12 mouse cellular contexts compared by ENCODE assay signal in the genomic region with DNA sequence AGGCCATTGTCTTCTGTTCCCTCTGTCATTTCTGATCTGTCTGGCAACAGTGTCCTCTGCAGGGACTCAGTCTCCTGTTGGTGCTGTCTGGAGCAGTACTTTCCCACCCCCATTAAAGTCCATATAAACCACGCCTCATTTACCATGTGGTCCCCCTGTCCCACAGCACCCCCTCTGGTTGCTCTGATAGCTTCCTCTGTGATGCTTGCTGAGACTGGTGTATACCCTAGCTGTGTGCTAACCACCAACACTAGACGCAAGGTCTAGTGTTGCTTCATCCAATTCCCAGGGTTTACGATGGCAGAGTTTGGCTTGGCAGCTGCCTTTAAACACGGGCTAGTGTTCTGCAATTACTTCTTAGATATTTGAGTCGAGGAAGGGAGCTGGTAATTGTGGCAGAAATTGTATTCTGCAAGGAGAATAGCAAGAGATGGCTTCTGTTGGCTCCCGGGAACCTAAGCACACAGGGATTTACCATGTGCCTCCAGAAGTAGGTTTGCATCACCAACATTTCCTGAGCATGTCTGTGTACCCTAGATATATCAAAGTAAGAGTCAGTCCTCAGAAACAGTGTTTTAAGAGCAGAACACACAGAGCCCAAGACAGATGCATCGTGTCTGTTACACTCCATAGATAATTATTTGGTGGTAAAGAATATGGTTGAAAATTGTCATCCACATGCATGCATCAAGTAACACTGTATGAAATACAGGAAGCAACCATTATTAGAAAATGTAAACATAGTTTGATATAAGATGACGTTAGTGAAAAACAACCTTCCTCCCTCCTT.
A peak's percentile ranks its signal among the peaks of the same experiment; 100 is the strongest.
DNase-seq lines count a peak whose midpoint lies in the region; ATAC-seq and TF ChIP-seq lines count a peak whose summit lies in the region.
"Had no signal": no experiment of that assay in that cellular context is flagged by ENCODE, and none has a peak within 500 bp of the region (broad histone marks: within the 10 kb centered on the region; RNA-seq: fewer than 3 reads in every experiment).

No protein-coding gene starts in this region.

- no peaks in the 10 kb centered on the region for H3K36me3 ChIP-seq in liver, postnatal 0 days (replicated peaks; ENCODE audit: insufficient read depth, low read length)
- peaks cover 24% of the 10 kb centered on the region for H3K36me3 ChIP-seq in liver, embryonic 12.5 days
- no peaks in the 10 kb centered on the region for H3K36me3 ChIP-seq in stomach, postnatal 0 days (ENCODE audit: control insufficient read depth, insufficient read depth, low read length)
- H3K36me3 ChIP-seq: hindbrain, embryonic 13.5 days; limb, embryonic 15.5 days had no signal

- peak; percentile 50 for TF ChIP-seq CTCF in liver, postnatal 0 days (IDR thresholded peaks at IDR 0.05; ENCODE audit: low read depth)
- TF ChIP-seq CTCF in stomach, postnatal 0 days (IDR thresholded peaks at IDR 0.05; ENCODE audit: low read depth) = peak; percentile 42

- H3K9ac ChIP-seq in liver, postnatal 0 days (replicated peaks) = no peak overlapping the region
- H3K9ac ChIP-seq in liver, embryonic 12.5 days = no peak overlapping the region
- H3K9ac ChIP-seq in stomach, postnatal 0 days (ENCODE audit: low read length) = no peak overlapping the region
- H3K9ac ChIP-seq: hindbrain, embryonic 13.5 days; limb, embryonic 15.5 days had no signal

- peak; percentile 18 to 19 for DNase-seq in cerebellum, postnatal 10 days
- DNase-seq in cerebellum, adult 11-12 months = no peak
- DNase-seq in liver, postnatal 0 days = no peak
- DNase-seq in stomach, postnatal 0 days (ENCODE audit: low spot score) = no peak
- no peak for DNase-seq in yolk sac, embryonic 10.5 days (ENCODE audit: low spot score)
- DNase-seq in left cerebral cortex, postnatal 36 days (ENCODE audit: low spot score in 2 of 2) = no peak
- DNase-seq: midbrain, embryonic 14.5 days had no signal

- H3K27me3 ChIP-seq in liver, postnatal 0 days (ENCODE audit: insufficient read depth, low read length) = no peaks in the 10 kb centered on the region
- no peaks in the 10 kb centered on the region for H3K27me3 ChIP-seq in liver, embryonic 12.5 days (replicated peaks)
- H3K27me3 ChIP-seq in stomach, postnatal 0 days (ENCODE audit: control insufficient read depth, insufficient read depth, low read length) = no peaks in the 10 kb centered on the region
- H3K27me3 ChIP-seq: hindbrain, embryonic 13.5 days; limb, embryonic 15.5 days had no signal

- no peaks in the 10 kb centered on the region for H3K9me3 ChIP-seq in liver, postnatal 0 days (ENCODE audit: low read length)
- no peaks in the 10 kb centered on the region for H3K9me3 ChIP-seq in liver, embryonic 12.5 days (replicated peaks)
- no peaks in the 10 kb centered on the region for H3K9me3 ChIP-seq in stomach, postnatal 0 days (ENCODE audit: control insufficient read depth, low read length)
- H3K9me3 ChIP-seq: hindbrain, embryonic 13.5 days; limb, embryonic 15.5 days had no signal

- no peak overlapping the region for H3K4me2 ChIP-seq in liver, postnatal 0 days (ENCODE audit: low read depth, low read length)
- H3K4me2 ChIP-seq in liver, embryonic 12.5 days = no peak overlapping the region
- no peak overlapping the region for H3K4me2 ChIP-seq in stomach, postnatal 0 days (replicated peaks; ENCODE audit: low read depth)
- H3K4me2 ChIP-seq: hindbrain, embryonic 13.5 days; limb, embryonic 15.5 days had no signal

- H3K4me3 ChIP-seq in liver, postnatal 0 days (ENCODE audit: low read depth, low read length) = no peak overlapping the region
- no peak overlapping the region for H3K4me3 ChIP-seq in liver, embryonic 12.5 days
- H3K4me3 ChIP-seq in stomach, postnatal 0 days (ENCODE audit: low read depth, low read length) = no peak overlapping the region
- H3K4me3 ChIP-seq: erythroblast, embryonic 14.5 days; hindbrain, embryonic 13.5 days; limb, embryonic 15.5 days had no signal

- 77% methylated on average over 8 of the region's 8 CpGs for WGBS in liver, postnatal 0 days (ENCODE audit: insufficient replicate concordance)
- 71% methylated on average over 8 of the region's 8 CpGs for WGBS in liver, embryonic 12.5 days (ENCODE audit: insufficient replicate concordance)
- WGBS in stomach, postnatal 0 days = 85% methylated on average over 8 of the region's 8 CpGs

- no peak for TF ChIP-seq EP300 in liver, postnatal 0 days (IDR thresholded peaks at IDR 0.05; ENCODE audit: low read depth)
- TF ChIP-seq EP300 in stomach, postnatal 0 days (optimal IDR thresholded peaks at IDR 0.05) = no peak

- intact Hi-C loops in left cerebral cortex, postnatal 36 days (cut with DNase I) = no loop called here

- no peaks in the 10 kb centered on the region for H3K4me1 ChIP-seq in liver, postnatal 0 days (ENCODE audit: insufficient read depth)
- H3K4me1 ChIP-seq in liver, embryonic 12.5 days = no peaks in the 10 kb centered on the region
- H3K4me1 ChIP-seq in stomach, postnatal 0 days (replicated peaks; ENCODE audit: control insufficient read depth, insufficient read depth) = no peaks in the 10 kb centered on the region

- no peak overlapping the region for H3K27ac ChIP-seq in liver, postnatal 0 days (ENCODE audit: low read depth)
- H3K27ac ChIP-seq in liver, embryonic 12.5 days = no peak overlapping the region
- no peak overlapping the region for H3K27ac ChIP-seq in stomach, postnatal 0 days (replicated peaks)
- H3K27ac ChIP-seq: hindbrain, embryonic 13.5 days; limb, embryonic 15.5 days had no signal

- ATAC-seq in liver, postnatal 0 days = no peak
- ATAC-seq in liver, embryonic 12.5 days = no peak; the same call in 1 of the 2 replicates
- ATAC-seq in common myeloid progenitor, adult 5-6 weeks (replicated peaks; ENCODE audit: low read depth, poor library complexity, severe bottlenecking) = peak; percentile 34
- no peak for ATAC-seq in stomach, postnatal 0 days (ENCODE audit: low FRiP score, low TSS enrichment)

Comparison
In these comparisons a context has a peak if more than half of its experiments do, and no peak if none do; other contexts are left out.
1. DNase-seq: peak in cerebellum, postnatal 10 days (2 of 2); none in cerebellum, adult 11-12 months (single experiment), liver, postnatal 0 days (single experiment), stomach, postnatal 0 days (single experiment), yolk sac, embryonic 10.5 days (single experiment) and left cerebral cortex, postnatal 36 days (0 of 2).